8 mouse cellular contexts compared by ENCODE assay signal in genomic region chr2:92376300-92376699, GRCm38 (mm10). TPM values are rescaled to one million over a fixed set of nuclear protein-coding genes. Genes with fewer than 3 reads are reported as not detected.
DNase-seq lines count a peak whose midpoint lies in the region; ATAC-seq and TF ChIP-seq lines count a peak whose summit lies in the region.

No protein-coding gene starts in this region.

- WGBS in heart, embryonic 14.5 days = 77% methylated on average over 6 of the region's 6 CpGs
- WGBS in heart, postnatal 0 days = 80% methylated on average over 6 of the region's 6 CpGs

- TF ChIP-seq EP300 in heart, postnatal 0 days (IDR thresholded peaks at IDR 0.05; ENCODE audit: low read depth) = no peak

- peak overlapping the region in 1 of 2 experiments; percentile 62; a peak in 1 of 4 replicates for H3K4me3 ChIP-seq in heart, embryonic 14.5 days (ENCODE audit: control insufficient read depth in 1 of 2, insufficient read depth in 1 of 2, low read depth in 1 of 2, low read length in 2 of 2)
- peak overlapping the region; percentile 83; the same call in 1 of the 2 replicates for H3K4me3 ChIP-seq in heart, postnatal 0 days (ENCODE audit: low read depth, low read length)

- H3K9me3 ChIP-seq in heart, embryonic 14.5 days (ENCODE audit: control insufficient read depth, low read length) = no peaks in the 10 kb centered on the region
- no peaks in the 10 kb centered on the region for H3K9me3 ChIP-seq in heart, postnatal 0 days (replicated peaks; ENCODE audit: control insufficient read depth, low read length)

- peaks cover 6 to 11% of the 10 kb centered on the region in 2 experiments for H3K4me1 ChIP-seq in heart, embryonic 14.5 days (ENCODE audit: control insufficient read depth in 2 of 2, insufficient read depth in 2 of 2, low read length in 2 of 2)
- peaks cover 13% of the 10 kb centered on the region; the same call in 1 of the 2 replicates for H3K4me1 ChIP-seq in heart, postnatal 0 days (ENCODE audit: control insufficient read depth, insufficient read depth)

- H3K27me3 ChIP-seq in heart, embryonic 14.5 days (ENCODE audit: control insufficient read depth, insufficient read depth, low read length) = peaks cover 16% of the 10 kb centered on the region
- peaks cover 12% of the 10 kb centered on the region for H3K27me3 ChIP-seq in heart, postnatal 0 days (ENCODE audit: control insufficient read depth, insufficient read depth, low read length)

- peaks cover 37% of the 10 kb centered on the region for H3K36me3 ChIP-seq in heart, embryonic 14.5 days (ENCODE audit: control insufficient read depth, insufficient read depth, low read length)
- H3K36me3 ChIP-seq in heart, postnatal 0 days (replicated peaks; ENCODE audit: control insufficient read depth, insufficient read depth, low read length) = peaks cover 43% of the 10 kb centered on the region

- intact Hi-C loops in heart, postnatal 36 days (cut with DNase I) = no loop called here

- H3K9ac ChIP-seq in heart, embryonic 14.5 days (ENCODE audit: low read length) = peak overlapping the region; percentile 80
- H3K9ac ChIP-seq in heart, postnatal 0 days (replicated peaks; ENCODE audit: low read depth, low read length) = peak overlapping the region; percentile 87; the same call in 1 of the 2 replicates

- no peak for DNase-seq in heart, postnatal 36 days
- DNase-seq in NIH3T3 (ENCODE audit: low read depth) = peak; percentile 22
- DNase-seq in heart, postnatal 0 days (ENCODE audit: low spot score) = no peak
- no peak for DNase-seq in gastrocnemius, postnatal 25 days
- DNase-seq in natural killer cell, adult 2 months (ENCODE audit: low spot score in 2 of 2) = no peak
- DNase-seq in spleen, postnatal 10 days (ENCODE audit: low spot score in 2 of 2) = no peak

- H3K27ac ChIP-seq in heart, embryonic 14.5 days (replicated peaks in 1 of 2; ENCODE audit: control insufficient read depth in 1 of 2, insufficient read depth in 1 of 2, low read depth in 2 of 2, low read length in 2 of 2) = no peak overlapping the region
- H3K27ac ChIP-seq in heart, postnatal 0 days (ENCODE audit: low read depth) = no peak overlapping the region

- TF ChIP-seq CTCF in heart, postnatal 0 days (IDR thresholded peaks at IDR 0.05; ENCODE audit: low read depth) = no peak

- ATAC-seq in heart, embryonic 14.5 days (ENCODE audit: insufficient number of reproducible peaks, insufficient read depth, low FRiP score, low read depth) = no peak
- ATAC-seq in heart, postnatal 0 days (ENCODE audit: insufficient read depth, low read depth) = no peak
- 0 out of 2 replicates have a peak, but pooled peaks have one; percentile 8 for ATAC-seq in megakaryocyte-erythroid progenitor cell, adult 5-6 weeks (replicated peaks; ENCODE audit: low FRiP score, low TSS enrichment, poor library complexity, severe bottlenecking)

- H3K4me2 ChIP-seq in heart, embryonic 14.5 days (ENCODE audit: low read length) = peak overlapping the region; percentile 98
- H3K4me2 ChIP-seq in heart, postnatal 0 days (ENCODE audit: low read depth, low read length) = peak overlapping the region; percentile 98

RNA-seq across cellular contexts. Expression of gene Large2, which starts 1.6 kb away (rescaled TPM):
- polyA plus RNA-seq in heart, embryonic 14.5 days (2014; fragmentation: Nextera tagmentation; extraction: Ambion mirVana) = 0.73 and 1.2 TPM in 2 replicates
- not detected for total RNA-seq in heart, postnatal 36 days (2021)
- total RNA-seq in heart, postnatal 0 days (2014; rRNA removed; ENCODE audit: low replicate concordance) = not detected in 2 replicates
- 0.25 and 0.47 TPM in 2 replicates for polyA plus RNA-seq in heart, postnatal 0 days (2015; fragmentation: Nextera tagmentation; extraction: Ambion mirVana)
- total RNA-seq in megakaryocyte-erythroid progenitor cell, adult 5-6 weeks (2014; fragmentation: Nextera tagmentation) = not detected in 2 replicates
- not detected in 2 replicates for total RNA-seq in megakaryocyte-erythroid progenitor cell, adult 5-6 weeks (2017)
- under 1 TPM; 0.54 to 0.88 TPM for total RNA-seq in gastrocnemius, postnatal 25 days (2021)

RNA-seq across cellular contexts. Expression of gene Pex16, which starts 1.8 kb away (rescaled TPM):
- 15.3 and 19.7 TPM in 2 replicates for polyA plus RNA-seq in heart, embryonic 14.5 days (2014; fragmentation: Nextera tagmentation; extraction: Ambion mirVana)
- 10 to 100 TPM; 25.8 to 28.9 TPM for total RNA-seq in heart, postnatal 36 days (2021)
- 14.1 and 28.5 TPM in 2 replicates for total RNA-seq in heart, postnatal 0 days (2014; rRNA removed; ENCODE audit: low replicate concordance)
- polyA plus RNA-seq in heart, postnatal 0 days (2015; fragmentation: Nextera tagmentation; extraction: Ambion mirVana) = 27.5 and 27.7 TPM in 2 replicates
- 13.1 and 25.7 TPM in 2 replicates for total RNA-seq in megakaryocyte-erythroid progenitor cell, adult 5-6 weeks (2014; fragmentation: Nextera tagmentation)
- total RNA-seq in megakaryocyte-erythroid progenitor cell, adult 5-6 weeks (2017) = 12.1 and 17.2 TPM in 2 replicates
- 10 to 100 TPM; 16.7 to 18.9 TPM for total RNA-seq in gastrocnemius, postnatal 25 days (2021)

RNA-seq across cellular contexts. Expression of gene 1700029I15Rik, which starts 6.0 kb away (rescaled TPM):
- polyA plus RNA-seq in heart, embryonic 14.5 days (2014; fragmentation: Nextera tagmentation; extraction: Ambion mirVana) = 0.44 and 1.5 TPM in 2 replicates
- 1 to 10 TPM; 1.7 TPM for total RNA-seq in heart, postnatal 36 days (2021)
- total RNA-seq in heart, postnatal 0 days (2014; rRNA removed; ENCODE audit: low replicate concordance) = 2.8 and 4.6 TPM in 2 replicates
- 0.56 and 0.87 TPM in 2 replicates for polyA plus RNA-seq in heart, postnatal 0 days (2015; fragmentation: Nextera tagmentation; extraction: Ambion mirVana)
- total RNA-seq in megakaryocyte-erythroid progenitor cell, adult 5-6 weeks (2014; fragmentation: Nextera tagmentation) = 1.2 and 1.5 TPM in 2 replicates
- 1.1 and 2.5 TPM in 2 replicates for total RNA-seq in megakaryocyte-erythroid progenitor cell, adult 5-6 weeks (2017)
- total RNA-seq in gastrocnemius, postnatal 25 days (2021) = 1 to 10 TPM in 1 of 2 experiments, under 1 TPM in 1; 0.87 to 1.0 TPM

RNA-seq across cellular contexts. Expression of gene Mapk8ip1, which starts 24.8 kb away (rescaled TPM):
- polyA plus RNA-seq in heart, embryonic 14.5 days (2014; fragmentation: Nextera tagmentation; extraction: Ambion mirVana) = 1.9 and 2.9 TPM in 2 replicates
- total RNA-seq in heart, postnatal 36 days (2021) = 1 to 10 TPM; 4.6 to 4.8 TPM
- 5.6 and 8.4 TPM in 2 replicates for total RNA-seq in heart, postnatal 0 days (2014; rRNA removed; ENCODE audit: low replicate concordance)
- 2.7 and 3.1 TPM in 2 replicates for polyA plus RNA-seq in heart, postnatal 0 days (2015; fragmentation: Nextera tagmentation; extraction: Ambion mirVana)
- total RNA-seq in megakaryocyte-erythroid progenitor cell, adult 5-6 weeks (2014; fragmentation: Nextera tagmentation) = not detected in 2 replicates
- total RNA-seq in megakaryocyte-erythroid progenitor cell, adult 5-6 weeks (2017) = not detected in 2 replicates
- total RNA-seq in gastrocnemius, postnatal 25 days (2021) = 1 to 10 TPM; 7.9 to 9.2 TPM

RNA-seq across cellular contexts. Expression of gene Cry2, which starts 57.5 kb away (rescaled TPM):
- 15.6 and 17.8 TPM in 2 replicates for polyA plus RNA-seq in heart, embryonic 14.5 days (2014; fragmentation: Nextera tagmentation; extraction: Ambion mirVana)
- 10 to 100 TPM; 21.8 to 33.4 TPM for total RNA-seq in heart, postnatal 36 days (2021)
- 9.5 and 15.3 TPM in 2 replicates for total RNA-seq in heart, postnatal 0 days (2014; rRNA removed; ENCODE audit: low replicate concordance)
- polyA plus RNA-seq in heart, postnatal 0 days (2015; fragmentation: Nextera tagmentation; extraction: Ambion mirVana) = 14.0 and 17.3 TPM in 2 replicates
- 16.1 and 21.0 TPM in 2 replicates for total RNA-seq in megakaryocyte-erythroid progenitor cell, adult 5-6 weeks (2014; fragmentation: Nextera tagmentation)
- 8.4 and 9.6 TPM in 2 replicates for total RNA-seq in megakaryocyte-erythroid progenitor cell, adult 5-6 weeks (2017)
- total RNA-seq in gastrocnemius, postnatal 25 days (2021) = 10 to 100 TPM; 11.9 to 19.8 TPM
